Mouse (Mus musculus): ENCODE measurements around the gene Exoc6.

GRCm38 (mm10) chr19:37726585-37726984 lies 176.4 kb downstream of the Exoc6 start:
- TF ChIP-seq GATA1 (IDR thresholded peaks at IDR 0.05; ENCODE audit: borderline replicate concordance, low read length) (no peak), FLI1 (IDR thresholded peaks at IDR 0.05; ENCODE audit: low read length) (no peak)
